Mouse (Mus musculus) heart, adult 2 months (tissue): Measurements from ENCODE around the gene Pard3. TPM values are rescaled to one million over a fixed set of nuclear protein-coding genes. Genes with fewer than 3 reads are reported as not detected.

Source experiments
- DNase-seq, 2 experiments: peaks; one replicate each; pipeline ENCODE4 v3.0.0; 2021
- H3K27ac ChIP-seq: fragments of 200-600 bp; 2 replicates; pipeline ENCODE4 v1.8.1; 2022
- H3K27me3 ChIP-seq: fragments of 200-500 bp; 2 replicates; pipeline ENCODE4 v1.6.1; 2012; ENCODE audit warnings: mild to moderate bottlenecking, low read length, inconsistent platforms, mixed read lengths; ENCODE audit not compliant: control insufficient read depth, insufficient read depth
- H3K36me3 ChIP-seq: fragments of 200-500 bp; 2 replicates; pipeline ENCODE4 v1.6.1; 2012; ENCODE audit warnings: low read length, inconsistent platforms; ENCODE audit not compliant: control insufficient read depth, insufficient read depth
- H3K4me1 ChIP-seq: fragments of 200-500 bp; 2 replicates; pipeline ENCODE4 v1.6.1; 2011; ENCODE audit warnings: low read length; ENCODE audit not compliant: control insufficient read depth, insufficient read depth
- H3K4me3 ChIP-seq: fragments of 200-600 bp; 2 replicates; pipeline ENCODE4 v1.8.1; 2022
- H3K79me2 ChIP-seq: fragments of 200-500 bp; replicated peaks from 2 replicates; pipeline ENCODE4 v1.6.1; 2012; ENCODE audit warnings: mild to moderate bottlenecking, inconsistent platforms, low read length, moderate library complexity, mixed read lengths; ENCODE audit not compliant: control insufficient read depth, insufficient read depth
- H3K9ac ChIP-seq: fragments of 200-500 bp; 2 replicates; pipeline ENCODE4 v1.6.1; 2012; ENCODE audit warnings: low read depth, mild to moderate bottlenecking, control low read depth, inconsistent platforms, low read length, mixed read lengths
- CTCF ChIP-seq: fragments of 200-600 bp; IDR thresholded peaks from 2 replicates; pipeline ENCODE4 v1.8.1; 2022; ENCODE audit warnings: antibody characterized with exemption, mild to moderate bottlenecking, moderate library complexity
- EP300 ChIP-seq: fragments of 200-500 bp; IDR thresholded peaks from 2 replicates; pipeline ENCODE4 v1.6.1; 2011; ENCODE audit warnings: low read depth, low read length, control low read depth; ENCODE audit not compliant: insufficient read depth
- POLR2A ChIP-seq: fragments of 200-500 bp; IDR thresholded peaks from 2 replicates; pipeline ENCODE4 v1.6.1; 2011; ENCODE audit warnings: mild to moderate bottlenecking, low read depth, low read length, control low read depth; ENCODE audit not compliant: insufficient read depth
- WGBS: fragments of 180-500 bp; shearing (Covaris S2); methylation state at CpG from one replicate; pipeline ENCODE4 v1.1.7; 2018; 5-methylcytosine and 5-hydroxymethylcytosine counted together
- intact Hi-C: fragments of 180-260 bp; cut with DNase I; formaldehyde crosslinking; loops from one replicate; pipeline ENCODE4 v1.15.1; 2025
- polyA plus RNA-seq: library from polyadenylated mRNA; depleted of rRNA; stranded (reverse); fragments of >200 nt; gene quantifications from 2 replicates; pipeline ENCODE4 v1.2.3, GENCODE M21; 2012
- total RNA-seq, 2 experiments: library from RNA; stranded (reverse); gene quantifications; 2 replicates each; pipeline ENCODE4 v1.2.3; 2021

Gene Pard3
- total and polyA plus RNA-seq, 3 experiments = 23.7 to 32.9 (median 30.1) TPM

DNA sequence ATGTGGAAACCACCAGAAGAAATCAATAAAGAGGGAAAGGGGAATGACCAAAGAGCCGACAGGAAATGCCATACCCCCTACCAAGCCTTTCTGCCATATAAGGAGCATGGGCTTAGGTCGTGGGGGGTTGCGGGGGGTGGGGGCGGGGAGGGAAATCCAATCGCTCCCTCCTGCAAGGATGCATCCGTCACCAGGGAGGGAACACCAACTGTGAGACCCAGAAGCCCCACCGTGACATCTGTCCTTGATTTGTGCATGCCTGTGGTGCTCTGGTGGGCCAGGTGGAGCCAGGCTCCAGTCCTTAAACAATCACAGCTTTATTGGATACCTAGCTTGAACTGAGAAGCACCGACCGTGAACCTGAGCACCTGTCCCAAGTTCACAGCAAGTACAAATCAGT lies 24.7 kb downstream of the Pard3 start:
- Histone ChIP-seq H3K27me3 (no peaks in the 10 kb centered on the region), H3K36me3 (peaks cover 9% of the 10 kb centered on the region), H3K79me2 (peaks cover 2% of the 10 kb centered on the region), H3K4me3 (no peak overlapping the region), H3K27ac (no peak overlapping the region), H3K9ac (no peak overlapping the region), H3K4me1 (peaks cover 8% of the 10 kb centered on the region)
- WGBS = 46% methylated on average over 9 of the region's 9 CpGs
- TF ChIP-seq EP300 (no peak), CTCF (no peak), POLR2A (no peak)
- DNase-seq = no peak
- intact Hi-C loops = no loop called here

DNA sequence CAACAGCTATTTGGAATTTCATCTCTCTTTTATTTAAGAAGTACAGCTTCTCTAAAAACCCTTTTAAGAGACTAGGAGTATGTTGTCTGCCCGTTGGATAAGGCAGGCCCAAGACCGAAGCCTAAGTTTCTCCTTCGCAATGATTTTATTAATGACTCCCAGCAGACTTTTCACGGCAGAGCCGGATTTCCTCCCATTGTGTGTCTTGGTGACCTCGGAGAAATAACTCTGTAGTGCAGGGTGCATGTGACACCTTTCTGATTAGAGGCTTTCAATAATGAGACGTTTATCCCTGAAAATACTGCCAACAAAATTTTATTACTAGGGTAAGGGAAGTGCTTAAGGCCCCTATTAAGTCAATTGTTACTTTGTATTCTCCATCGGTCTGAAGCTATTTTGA lies 25.3 kb downstream of the Pard3 start:
- intact Hi-C loops = no loop called here
- no peak overlapping the region for H3K9ac ChIP-seq
- H3K36me3 ChIP-seq = peaks cover 9% of the 10 kb centered on the region
- H3K27me3 ChIP-seq = no peaks in the 10 kb centered on the region
- peaks cover 2% of the 10 kb centered on the region for H3K79me2 ChIP-seq
- peak; percentile 20 to 28 for DNase-seq
- peaks cover 8% of the 10 kb centered on the region for H3K4me1 ChIP-seq
- TF ChIP-seq POLR2A (no peak), CTCF (no peak), EP300 (no peak)
- no peak overlapping the region for H3K4me3 ChIP-seq
- H3K27ac ChIP-seq = no peak overlapping the region
- WGBS = 23% methylated on average over 8 of the region's 8 CpGs

DNA sequence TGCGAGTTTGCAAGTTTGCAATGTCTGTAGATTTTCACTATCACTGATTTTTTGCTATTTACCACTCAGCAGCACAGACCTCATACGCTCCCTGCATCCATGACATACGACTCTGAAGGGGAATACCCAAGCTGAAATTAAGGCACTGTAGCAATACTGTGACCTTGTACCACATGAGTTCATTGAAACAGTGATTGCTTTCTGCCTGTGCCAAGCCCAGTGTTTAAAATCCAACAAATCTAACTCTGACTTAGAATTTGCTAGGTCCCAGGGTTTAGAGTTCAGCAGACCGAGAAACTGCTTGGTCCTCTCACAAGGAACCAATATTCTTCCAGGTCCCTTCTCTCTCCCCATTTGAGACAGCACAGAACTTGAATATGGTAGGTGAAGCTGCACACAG lies 26.7 kb downstream of the Pard3 start:
- no peak overlapping the region for H3K4me3 ChIP-seq
- TF ChIP-seq CTCF (no peak), POLR2A (no peak), EP300 (no peak)
- H3K9ac ChIP-seq = no peak overlapping the region
- 87% methylated on average over 4 of the region's 4 CpGs for WGBS
- peaks cover 9% of the 10 kb centered on the region for H3K36me3 ChIP-seq
- H3K27me3 ChIP-seq = no peaks in the 10 kb centered on the region
- H3K27ac ChIP-seq = no peak overlapping the region
- H3K79me2 ChIP-seq = peaks cover 2% of the 10 kb centered on the region
- DNase-seq = no peak
- intact Hi-C loops = no loop called here
- peaks cover 6% of the 10 kb centered on the region for H3K4me1 ChIP-seq

DNA sequence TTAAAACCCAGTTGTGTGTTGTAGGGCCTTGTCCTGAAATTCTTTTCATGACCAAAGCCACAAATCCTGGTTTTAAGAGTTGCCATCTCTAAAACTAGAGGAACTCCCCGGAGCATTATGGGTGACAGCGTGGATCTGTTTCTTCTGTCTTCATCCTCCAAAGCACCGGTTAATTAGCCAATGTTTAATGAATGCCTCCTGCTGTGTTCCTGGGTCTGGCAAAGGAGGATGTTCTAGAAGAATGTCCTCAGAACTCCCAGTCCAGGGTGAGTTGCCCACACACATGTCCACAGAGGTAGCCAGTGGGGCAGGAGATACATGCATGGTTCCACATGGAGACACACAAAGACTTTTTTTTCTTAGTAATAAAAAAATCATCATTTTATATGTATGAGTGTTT lies 28.2 kb downstream of the Pard3 start:
- WGBS = 85% methylated on average over 3 of the region's 3 CpGs
- no peak for TF ChIP-seq CTCF
- no peak for TF ChIP-seq EP300
- no peak for TF ChIP-seq POLR2A
- Histone ChIP-seq H3K36me3 (peaks cover 9% of the 10 kb centered on the region), H3K79me2 (no peaks in the 10 kb centered on the region; the same call in 1 of the 2 replicates), H3K4me3 (no peak overlapping the region), H3K27ac (no peak overlapping the region), H3K9ac (no peak overlapping the region), H3K27me3 (no peaks in the 10 kb centered on the region), H3K4me1 (peaks cover 6% of the 10 kb centered on the region)
- no peak for DNase-seq
- intact Hi-C loops = no loop called here

DNA sequence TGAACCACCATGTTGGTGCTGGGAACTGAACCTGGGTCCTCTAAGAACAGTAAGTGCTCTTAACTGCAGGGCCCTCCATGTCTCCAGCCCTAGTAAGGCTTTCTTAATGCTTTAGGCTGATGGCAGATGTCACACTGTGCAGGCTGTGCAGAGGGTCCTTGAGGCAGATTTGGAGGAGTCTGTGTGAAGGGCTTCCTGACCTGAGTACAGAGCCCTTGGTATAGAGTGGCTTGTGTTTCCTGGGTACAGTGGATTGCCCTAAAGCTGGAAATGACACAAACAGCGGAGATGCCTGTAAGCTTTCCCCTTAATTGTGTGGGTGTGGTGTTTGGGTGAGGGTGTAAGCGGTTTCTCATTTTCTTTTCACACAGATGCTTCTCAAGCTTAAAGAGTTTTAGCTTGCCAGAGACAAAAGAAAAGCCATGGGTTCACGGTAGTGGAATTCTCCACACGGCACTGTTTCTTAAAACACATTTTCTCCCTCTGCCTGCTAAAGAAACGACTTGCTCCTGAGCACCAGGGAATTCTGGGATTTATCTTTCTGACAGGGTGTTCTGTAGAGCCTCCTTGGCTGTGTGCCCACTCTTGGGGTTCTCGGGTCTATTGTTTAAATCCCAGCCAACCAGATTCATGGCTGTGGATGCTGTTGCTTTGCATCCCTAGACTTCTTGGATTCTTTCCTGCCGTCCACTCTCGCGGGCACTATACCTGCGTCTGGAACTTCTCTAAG lies 28.9 kb downstream of the Pard3 start:
- peaks cover 9% of the 10 kb centered on the region for H3K36me3 ChIP-seq
- no peak overlapping the region for H3K4me3 ChIP-seq
- peaks cover 6% of the 10 kb centered on the region for H3K4me1 ChIP-seq
- DNase-seq = no peak
- H3K27ac ChIP-seq = no peak overlapping the region
- 26% methylated on average over 10 of the region's 10 CpGs for WGBS
- no peaks in the 10 kb centered on the region for H3K27me3 ChIP-seq
- H3K79me2 ChIP-seq = peaks cover 2% of the 10 kb centered on the region
- TF ChIP-seq EP300 (no peak), POLR2A (no peak), CTCF (no peak)
- intact Hi-C loops = no loop called here
- H3K9ac ChIP-seq = no peak overlapping the region

DNA sequence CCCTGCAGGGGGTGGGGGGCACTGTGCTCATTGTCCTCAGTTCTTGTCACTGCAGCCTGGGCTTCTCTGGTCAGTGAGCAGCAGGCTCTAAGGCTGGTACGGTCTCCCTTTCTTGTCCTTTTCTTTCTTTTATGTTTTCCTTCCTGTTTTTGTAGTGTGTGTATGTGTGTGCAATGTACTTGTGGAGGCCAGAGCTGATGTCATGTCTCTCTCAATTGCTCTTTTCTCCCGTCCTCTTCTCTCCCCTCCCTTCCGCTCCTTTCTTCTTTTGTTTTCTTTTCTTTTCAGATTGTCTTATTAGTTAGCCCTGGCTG lies 29.4 kb downstream of the Pard3 start:
- Histone ChIP-seq H3K36me3 (peaks cover 9% of the 10 kb centered on the region), H3K4me1 (peaks cover 6% of the 10 kb centered on the region), H3K27ac (no peak overlapping the region), H3K79me2 (peaks cover 2% of the 10 kb centered on the region), H3K27me3 (no peaks in the 10 kb centered on the region), H3K4me3 (no peak overlapping the region), H3K9ac (no peak overlapping the region)
- WGBS = 31% methylated on average over 3 of the region's 3 CpGs
- TF ChIP-seq EP300 (no peak), POLR2A (no peak), CTCF (no peak)
- intact Hi-C loops = no loop called here
- DNase-seq = no peak
